Mouse (Mus musculus): ENCODE results near the gene F3.

DNA sequence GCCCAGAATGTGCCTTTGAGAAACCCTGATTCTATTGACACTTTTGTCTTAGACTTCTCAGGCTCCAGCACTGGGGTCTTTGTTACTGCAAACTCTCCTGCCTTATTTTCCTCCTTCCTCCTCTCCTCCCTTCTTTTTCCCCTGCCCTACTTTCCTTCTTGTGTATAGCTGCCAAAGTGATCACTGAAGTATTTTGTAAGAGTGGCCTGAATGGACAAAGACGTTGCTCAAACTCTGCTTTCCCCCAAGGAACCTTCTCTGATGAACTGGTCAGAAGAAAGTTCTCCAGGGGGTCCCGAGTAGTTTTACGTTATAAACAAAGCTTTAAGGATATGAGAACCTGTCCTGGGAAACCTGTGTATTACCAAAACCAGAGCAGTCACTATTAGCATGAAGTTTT is 3.6 kb upstream of the F3 start:
- TF ChIP-seq POLR2A (IDR thresholded peaks at IDR 0.05; ENCODE audit: insufficient read length, low read depth) (no peak), E2F4 (IDR thresholded peaks at IDR 0.05; ENCODE audit: insufficient read depth) (no peak), CEBPB (IDR thresholded peaks at IDR 0.05; ENCODE audit: insufficient read depth, poor library complexity, severe bottlenecking) (no peak), MAX (IDR thresholded peaks at IDR 0.05; ENCODE audit: low read depth) (no peak), POLR2AphosphoS2 (IDR thresholded peaks at IDR 0.05; ENCODE audit: insufficient read length, low read depth) (no peak), MYOD1 (IDR thresholded peaks at IDR 0.05; ENCODE audit: control insufficient read depth in 1 of 3, insufficient read length in 2 of 3, low read depth in 2 of 3) (no peak), SRF (IDR thresholded peaks at IDR 0.05; ENCODE audit: control insufficient read depth, insufficient read length, low read depth) (no peak), MYOG (IDR thresholded peaks at IDR 0.05; ENCODE audit: control insufficient read depth in 1 of 3, insufficient read depth in 1 of 3, insufficient read length in 2 of 3, low read depth in 2 of 3) (no peak), USF1 (IDR thresholded peaks at IDR 0.05; ENCODE audit: low read depth) (no peak), TCF3 (IDR thresholded peaks at IDR 0.05; ENCODE audit: insufficient read length, low read depth) (no peak), TCF12 (IDR thresholded peaks at IDR 0.05; ENCODE audit: insufficient read depth, poor library complexity, severe bottlenecking) (no peak), REST (IDR thresholded peaks at IDR 0.05; ENCODE audit: insufficient read depth, insufficient read length) (no peak)
